Mouse (Mus musculus): Measurements from ENCODE around the gene Slc38a2. TPM values are rescaled to one million over a fixed set of nuclear protein-coding genes. Genes with fewer than 3 reads are reported as not detected.

The Slc38a2 gene
- polyA plus RNA-seq, 1 experiment from 2014 or later, result 89.3 TPM

DNA sequence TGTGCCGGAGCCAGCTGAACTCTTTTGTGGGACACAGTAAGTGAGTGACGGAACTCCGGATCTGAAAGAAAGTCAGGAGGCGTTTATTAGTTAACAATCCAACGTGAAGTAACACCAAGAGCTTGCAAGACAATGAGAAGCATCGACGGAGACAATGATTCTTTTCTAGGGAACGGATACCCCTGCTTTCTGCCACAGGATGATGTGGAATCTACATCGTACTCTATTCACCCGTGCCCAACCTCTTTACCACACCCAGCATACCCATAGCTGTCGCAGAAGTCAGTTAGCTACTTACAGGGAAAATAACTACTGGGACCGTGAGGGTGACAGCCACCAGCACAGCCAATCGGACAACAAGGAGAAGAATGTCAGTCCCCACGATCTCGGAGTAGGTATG, 8.1 kb downstream of the Slc38a2 start:
- no peak overlapping the region for H3K27ac ChIP-seq (replicated peaks)
- ATAC-seq (ENCODE audit: low FRiP score), result no peak
- H3K4me3 ChIP-seq (replicated peaks), result no peak overlapping the region
- H3K36me3 ChIP-seq, result peaks cover 83% of the 10 kb centered on the region
- WGBS, result 87% methylated on average over 15 of the region's 15 CpGs
- H3K9ac ChIP-seq (replicated peaks), result no peak overlapping the region
- H3K4me2 ChIP-seq, result no peak overlapping the region
- H3K9me3 ChIP-seq (replicated peaks), result no peaks in the 10 kb centered on the region
- no peaks in the 10 kb centered on the region for H3K27me3 ChIP-seq (replicated peaks)
- H3K4me1 ChIP-seq, result peaks cover 41% of the 10 kb centered on the region

GRCm38 (mm10) chr15:96690829-96691228, 8.7 kb downstream of the Slc38a2 start:
- peaks cover 36% of the 10 kb centered on the region for H3K4me1 ChIP-seq
- no peak for ATAC-seq (ENCODE audit: low FRiP score)
- no peak overlapping the region for H3K9ac ChIP-seq (replicated peaks)
- 94% methylated on average over 13 of the region's 13 CpGs for WGBS
- no peak overlapping the region for H3K27ac ChIP-seq (replicated peaks)
- H3K9me3 ChIP-seq (replicated peaks), result no peaks in the 10 kb centered on the region
- peaks cover 80% of the 10 kb centered on the region for H3K36me3 ChIP-seq
- no peak overlapping the region for H3K4me2 ChIP-seq
- no peaks in the 10 kb centered on the region for H3K27me3 ChIP-seq (replicated peaks)
- H3K4me3 ChIP-seq (replicated peaks), result no peak overlapping the region

DNA sequence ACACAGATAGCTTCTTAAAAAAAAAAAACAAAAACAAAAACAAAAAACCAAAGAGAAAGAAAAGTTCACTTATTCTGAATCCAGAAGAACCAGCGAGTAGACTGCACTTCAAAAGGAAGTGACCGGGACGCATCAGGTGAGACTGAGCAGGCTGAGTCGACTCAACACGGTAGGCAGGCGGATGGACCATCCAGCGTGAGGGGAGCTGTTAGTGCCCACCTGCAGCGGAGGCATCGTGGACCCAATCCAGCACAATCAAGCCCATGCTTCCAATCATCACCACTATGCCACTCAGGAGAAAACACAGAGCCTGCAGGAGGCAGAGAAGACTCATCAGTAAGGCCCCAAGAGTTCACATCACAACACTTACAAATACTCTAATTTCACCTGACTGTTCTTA, 9.6 kb downstream of the Slc38a2 start:
- no peak overlapping the region for H3K9ac ChIP-seq (replicated peaks)
- 83% methylated on average over 9 of the region's 9 CpGs for WGBS
- no peak for ATAC-seq (ENCODE audit: low FRiP score)
- H3K27me3 ChIP-seq (replicated peaks), result no peaks in the 10 kb centered on the region
- no peak overlapping the region for H3K27ac ChIP-seq (replicated peaks)
- peaks cover 71% of the 10 kb centered on the region for H3K36me3 ChIP-seq
- H3K9me3 ChIP-seq (replicated peaks), result no peaks in the 10 kb centered on the region
- peaks cover 27% of the 10 kb centered on the region for H3K4me1 ChIP-seq
- no peak overlapping the region for H3K4me3 ChIP-seq (replicated peaks)
- H3K4me2 ChIP-seq, result no peak overlapping the region

- no peaks in the 10 kb centered on the region for H3K9me3 ChIP-seq (replicated peaks)
- no peak overlapping the region for H3K27ac ChIP-seq (replicated peaks)
- H3K27me3 ChIP-seq (replicated peaks), result no peaks in the 10 kb centered on the region
- 83% methylated on average over 12 of the region's 12 CpGs for WGBS
- H3K4me2 ChIP-seq, result no peak overlapping the region
- no peak overlapping the region for H3K9ac ChIP-seq (replicated peaks)
- ATAC-seq (ENCODE audit: low FRiP score), result no peak
- H3K4me3 ChIP-seq (replicated peaks), result no peak overlapping the region
- peaks cover 61% of the 10 kb centered on the region for H3K36me3 ChIP-seq
- peaks cover 20% of the 10 kb centered on the region for H3K4me1 ChIP-seq
Measured at GRCm38 (mm10) chr15:96688784-96689318, 10.7 kb downstream of the Slc38a2 start.

DNA sequence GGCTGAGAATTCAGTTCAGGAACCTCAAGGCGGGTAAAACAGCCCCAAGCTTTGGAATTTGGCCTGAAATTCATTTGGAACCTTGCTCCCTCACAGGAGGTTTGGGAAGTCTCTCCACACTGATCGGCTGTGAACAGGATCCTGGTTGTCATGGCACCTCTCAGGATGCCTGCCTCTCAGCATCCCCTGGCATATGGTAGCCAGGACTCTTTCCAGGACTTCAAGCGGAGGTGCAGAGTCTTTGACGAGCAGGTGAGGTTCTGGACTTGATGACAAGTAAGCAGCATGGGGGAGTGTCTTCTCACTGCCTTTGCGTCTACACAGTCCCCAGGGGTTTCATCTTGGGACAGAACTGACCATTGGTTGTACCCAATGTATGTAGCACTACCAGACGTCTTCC, 11.5 kb downstream of the Slc38a2 start:
- H3K27ac ChIP-seq (replicated peaks), result no peak overlapping the region
- WGBS, result 83% methylated on average over 6 of the region's 6 CpGs
- no peaks in the 10 kb centered on the region for H3K27me3 ChIP-seq (replicated peaks)
- ATAC-seq (ENCODE audit: low FRiP score), result no peak
- no peak overlapping the region for H3K9ac ChIP-seq (replicated peaks)
- no peaks in the 10 kb centered on the region for H3K9me3 ChIP-seq (replicated peaks)
- H3K4me1 ChIP-seq, result peaks cover 14% of the 10 kb centered on the region; the same call in 1 of the 2 replicates
- peaks cover 53% of the 10 kb centered on the region for H3K36me3 ChIP-seq
- no peak overlapping the region for H3K4me2 ChIP-seq
- H3K4me3 ChIP-seq (replicated peaks), result no peak overlapping the region

- Histone ChIP-seq H3K9ac (replicated peaks) (no peak overlapping the region), H3K36me3 (peaks cover 46% of the 10 kb centered on the region), H3K27me3 (replicated peaks) (no peaks in the 10 kb centered on the region), H3K27ac (replicated peaks) (no peak overlapping the region), H3K4me1 (peaks cover 13% of the 10 kb centered on the region; the same call in 1 of the 2 replicates), H3K4me2 (no peak overlapping the region), H3K9me3 (replicated peaks) (no peaks in the 10 kb centered on the region), H3K4me3 (replicated peaks) (no peak overlapping the region)
- 49% methylated on average over 1 of the region's 1 CpGs for WGBS
- ATAC-seq (ENCODE audit: low FRiP score), result no peak
Measured at GRCm38 (mm10) chr15:96687366-96687765, 12.2 kb downstream of the Slc38a2 start.

DNA sequence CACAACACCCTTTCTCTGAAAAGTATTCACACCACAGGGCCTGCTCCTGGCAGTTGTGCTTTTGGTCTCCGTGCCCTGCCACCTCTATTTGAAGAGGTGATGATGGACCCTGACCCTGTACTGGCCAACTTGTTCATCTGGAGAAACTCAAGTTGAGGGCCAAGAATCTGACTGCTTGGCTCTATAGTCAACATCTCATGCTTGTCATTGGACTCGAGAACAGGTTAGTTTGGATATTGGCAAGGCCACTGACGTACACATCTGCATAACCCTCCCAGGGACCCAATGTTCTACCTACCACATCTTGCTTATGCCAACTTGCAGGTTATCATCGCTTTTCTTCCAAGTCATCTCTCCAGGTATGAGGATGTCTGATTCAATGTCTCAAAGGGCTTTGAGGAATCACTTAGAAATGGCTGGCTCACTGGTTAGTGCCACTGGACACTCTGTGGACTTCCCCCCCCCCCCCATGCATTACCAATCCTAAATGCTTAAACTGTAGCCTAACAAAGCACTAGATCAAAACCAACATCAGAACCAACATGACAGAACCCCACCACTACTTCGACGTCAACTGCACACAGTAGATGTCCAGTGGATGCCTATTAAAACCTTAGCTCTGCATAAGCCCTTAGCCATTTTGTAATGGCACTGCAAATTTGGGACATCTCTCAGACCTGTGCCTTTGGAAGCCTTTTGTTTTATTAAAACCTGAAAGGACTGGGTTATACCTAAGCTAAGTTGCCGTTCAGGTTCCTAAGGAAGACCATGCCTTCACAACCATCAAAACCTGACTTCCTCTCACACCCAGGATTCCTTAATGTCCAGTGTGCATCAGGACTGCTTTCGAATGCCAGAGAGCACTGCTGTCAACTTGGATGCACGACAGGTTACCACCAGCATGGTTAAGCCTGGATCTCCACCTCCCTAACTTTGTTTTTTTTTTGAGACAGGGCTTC, 13.1 kb downstream of the Slc38a2 start:
- 83% methylated on average over 9 of the region's 9 CpGs for WGBS
- H3K4me3 ChIP-seq (replicated peaks), result no peak overlapping the region
- no peak overlapping the region for H3K9ac ChIP-seq (replicated peaks)
- no peaks in the 10 kb centered on the region for H3K27me3 ChIP-seq (replicated peaks)
- peaks cover 13% of the 10 kb centered on the region; the same call in 1 of the 2 replicates for H3K4me1 ChIP-seq
- no peak for ATAC-seq (ENCODE audit: low FRiP score)
- peaks cover 37% of the 10 kb centered on the region for H3K36me3 ChIP-seq
- H3K4me2 ChIP-seq, result no peak overlapping the region
- no peak overlapping the region for H3K27ac ChIP-seq (replicated peaks)
- no peaks in the 10 kb centered on the region for H3K9me3 ChIP-seq (replicated peaks)

- Histone ChIP-seq H3K27ac (replicated peaks) (no peak overlapping the region), H3K9ac (replicated peaks) (no peak overlapping the region), H3K4me3 (replicated peaks) (no peak overlapping the region), H3K27me3 (replicated peaks) (no peaks in the 10 kb centered on the region), H3K9me3 (replicated peaks) (no peaks in the 10 kb centered on the region), H3K36me3 (peaks cover 25% of the 10 kb centered on the region), H3K4me1 (peaks cover 9% of the 10 kb centered on the region; the same call in 1 of the 2 replicates), H3K4me2 (no peak overlapping the region)
- WGBS, result 59% methylated on average over 6 of the region's 6 CpGs
- ATAC-seq (ENCODE audit: low FRiP score), result no peak
Measured at GRCm38 (mm10) chr15:96685273-96685672, 14.3 kb downstream of the Slc38a2 start.

DNA sequence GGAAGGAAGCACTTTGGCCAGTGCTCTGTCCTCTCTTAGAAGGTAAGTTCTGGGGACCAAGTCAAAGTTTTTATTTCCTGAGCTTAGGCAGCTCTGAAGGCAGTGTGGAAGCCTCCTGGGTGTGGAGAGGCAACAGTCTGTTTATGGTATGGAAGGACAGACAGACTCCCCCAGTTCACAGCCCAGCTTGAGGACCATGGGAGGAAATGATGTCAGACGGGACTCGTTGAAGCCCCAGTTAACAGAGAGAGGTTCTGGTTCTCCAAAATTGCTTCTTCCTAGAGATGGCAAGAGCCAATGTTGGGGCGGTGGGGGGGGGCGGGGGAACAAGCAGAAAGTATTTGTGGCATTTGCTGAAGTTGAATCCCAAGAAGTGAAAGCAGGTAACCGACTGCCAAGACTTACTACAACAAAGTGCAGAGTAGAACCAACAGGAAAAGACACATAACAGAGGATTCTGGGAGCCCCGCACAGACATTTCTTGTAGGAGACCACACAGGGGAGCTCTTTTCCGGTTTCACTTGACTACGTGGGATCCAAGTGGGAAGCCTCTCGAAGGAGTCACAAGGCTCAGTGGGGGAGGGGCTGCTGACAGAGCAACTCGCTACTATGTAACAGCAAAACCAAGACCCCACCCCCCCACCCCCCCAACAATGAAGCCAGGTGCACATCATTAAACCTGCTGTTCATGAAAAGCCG, 15.2 kb downstream of the Slc38a2 start:
- 0 out of 2 replicates have a peak, but pooled peaks cover 9% of the 10 kb centered on the region for H3K4me1 ChIP-seq
- WGBS, result 42% methylated on average over 11 of the region's 11 CpGs
- H3K27me3 ChIP-seq (replicated peaks), result no peaks in the 10 kb centered on the region
- ATAC-seq (ENCODE audit: low FRiP score), result no peak
- no peak overlapping the region for H3K4me3 ChIP-seq (replicated peaks)
- no peaks in the 10 kb centered on the region for H3K9me3 ChIP-seq (replicated peaks)
- no peak overlapping the region for H3K9ac ChIP-seq (replicated peaks)
- H3K4me2 ChIP-seq, result no peak overlapping the region
- H3K27ac ChIP-seq (replicated peaks), result no peak overlapping the region
- H3K36me3 ChIP-seq, result peaks cover 18% of the 10 kb centered on the region

GRCm38 (mm10) chr15:96678871-96679773, 20.4 kb downstream of the Slc38a2 start:
- Histone ChIP-seq H3K4me3 (replicated peaks) (no peak overlapping the region), H3K9ac (replicated peaks) (no peak overlapping the region), H3K27me3 (replicated peaks) (no peaks in the 10 kb centered on the region; the same call in 1 of the 2 replicates), H3K9me3 (replicated peaks) (no peaks in the 10 kb centered on the region), H3K36me3 (no peaks in the 10 kb centered on the region), H3K4me2 (no peak overlapping the region), H3K4me1 (peaks cover 11% of the 10 kb centered on the region), H3K27ac (replicated peaks) (no peak overlapping the region)
- 70% methylated on average over 19 of the region's 19 CpGs for WGBS
- ATAC-seq (ENCODE audit: low FRiP score), result no peak

DNA sequence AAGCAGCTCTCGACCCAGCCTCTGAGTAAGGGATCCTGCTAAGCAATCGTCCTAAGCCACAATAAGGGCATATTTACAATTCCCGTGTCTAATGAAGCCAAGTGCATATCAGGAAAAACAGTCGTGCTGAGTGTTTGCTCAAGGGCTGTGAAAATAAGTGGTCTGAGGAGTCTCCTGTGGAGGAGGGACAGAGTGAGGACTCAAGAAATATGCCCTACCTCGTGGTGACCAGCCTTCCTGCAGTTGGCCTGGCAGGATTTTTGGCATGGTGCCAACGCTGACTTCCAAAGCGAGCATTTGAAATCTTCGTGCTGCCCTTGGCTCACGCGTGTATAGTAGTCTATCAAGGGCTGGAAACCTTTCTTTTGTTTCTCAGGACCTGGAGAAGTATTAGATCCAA, 23.0 kb downstream of the Slc38a2 start:
- H3K36me3 ChIP-seq, result no peaks in the 10 kb centered on the region
- no peak for ATAC-seq (ENCODE audit: low FRiP score)
- peaks cover 11% of the 10 kb centered on the region for H3K4me1 ChIP-seq
- no peaks in the 10 kb centered on the region; the same call in 1 of the 2 replicates for H3K27me3 ChIP-seq (replicated peaks)
- WGBS, result 38% methylated on average over 10 of the region's 10 CpGs
- no peaks in the 10 kb centered on the region for H3K9me3 ChIP-seq (replicated peaks)
- no peak overlapping the region for H3K9ac ChIP-seq (replicated peaks)
- no peak overlapping the region for H3K27ac ChIP-seq (replicated peaks)
- H3K4me3 ChIP-seq (replicated peaks), result no peak overlapping the region
- H3K4me2 ChIP-seq, result 0 out of 2 replicates have a peak overlapping the region, but pooled peaks have one; percentile 15

Measured in neural tube, embryonic 15.5 days (tissue).